Mouse (Mus musculus) adrenal gland, adult (tissue): ENCODE results near the gene Olfr345.

Experiments
- DNase-seq, 2 experiments: peaks; one replicate each; pipeline ENCODE4 v3.0.0; 2022 to 2023; ENCODE audit warnings: low spot score in 1 of 2; ENCODE audit not compliant: inconsistent age in 2 of 2

Gene Olfr345

GRCm38 (mm10) chr2:36639741-36640140 lies at the start of gene Olfr345:
Olfr345 (plus strand) TSS chr2:36640041.
- no peak for DNase-seq

GRCm38 (mm10) chr2:36685488-36685887 lies 45.6 kb downstream of the Olfr345 start, which contains the start of gene Olfr346:
Olfr346 (plus strand) TSS chr2:36685788.
- no peak for DNase-seq
